Mouse (Mus musculus): ENCODE results near the gene Pus3. TPM values are rescaled to one million over a fixed set of nuclear protein-coding genes. Genes with fewer than 3 reads are reported as not detected.
A peak's percentile ranks its signal among the peaks of the same experiment; 100 is the strongest.

Gene Pus3
- total RNA-seq, 2 experiments from 2014 or later = 11.9 to 12.6 TPM

GRCm38 (mm10) chr9:35529796-35530195, 28.6 kb upstream of the Pus3 start:
- intact Hi-C loops (cut with DNase I) = no loop called here
- no peak overlapping the region for H3K4me3 ChIP-seq
- no peak overlapping the region for H3K27ac ChIP-seq
- DNase-seq (ENCODE audit: extremely low spot score in 1 of 2, low spot score in 2 of 2) = no peak
- no peak for TF ChIP-seq CTCF (IDR thresholded peaks at IDR 0.05)

GRCm38 (mm10) chr9:35533266-35533665, 25.1 kb upstream of the Pus3 start:
- no peak for TF ChIP-seq CTCF (IDR thresholded peaks at IDR 0.05)
- DNase-seq (ENCODE audit: extremely low spot score in 1 of 2, low spot score in 2 of 2) = no peak
- H3K4me3 ChIP-seq = no peak overlapping the region
- intact Hi-C loops (cut with DNase I) = no loop called here
- no peak overlapping the region for H3K27ac ChIP-seq

GRCm38 (mm10) chr9:35535110-35535509, 23.3 kb upstream of the Pus3 start:
- no peak overlapping the region for H3K4me3 ChIP-seq
- intact Hi-C loops (cut with DNase I) = loop anchor here (2.0 to 5.0 kb wide), 2 partner anchors 113 to 252 kb away; partner anchors contain the start of gene Cdon
- TF ChIP-seq CTCF (IDR thresholded peaks at IDR 0.05) = peak; percentile 93
- peak; percentile 44 to 60 for DNase-seq (ENCODE audit: extremely low spot score in 1 of 2, low spot score in 2 of 2)
- H3K27ac ChIP-seq = no peak overlapping the region

- DNase-seq (ENCODE audit: extremely low spot score in 1 of 2, low spot score in 2 of 2) = no peak
- intact Hi-C loops (cut with DNase I) = loop anchor here (2.0 to 5.0 kb wide), 2 partner anchors 114 to 253 kb away; partner anchors contain the start of gene Cdon
- TF ChIP-seq CTCF (IDR thresholded peaks at IDR 0.05) = no peak
- no peak overlapping the region for H3K27ac ChIP-seq
- no peak overlapping the region for H3K4me3 ChIP-seq
Observed at GRCm38 (mm10) chr9:35535876-35536275, 22.5 kb upstream of the Pus3 start.

- H3K4me3 ChIP-seq = no peak overlapping the region
- H3K27ac ChIP-seq = no peak overlapping the region
- intact Hi-C loops (cut with DNase I) = loop anchor here (5.0 kb wide), 1 partner anchor 117 kb away; the partner anchor contains the start of gene Cdon
- no peak for TF ChIP-seq CTCF (IDR thresholded peaks at IDR 0.05)
- DNase-seq (ENCODE audit: extremely low spot score in 1 of 2, low spot score in 2 of 2) = no peak
Observed at GRCm38 (mm10) chr9:35539001-35539750, 19.2 kb upstream of the Pus3 start.

- H3K27ac ChIP-seq = no peak overlapping the region
- H3K4me3 ChIP-seq = no peak overlapping the region
- no peak for DNase-seq (ENCODE audit: extremely low spot score in 1 of 2, low spot score in 2 of 2)
- no peak for TF ChIP-seq CTCF (IDR thresholded peaks at IDR 0.05)
- intact Hi-C loops (cut with DNase I) = loop anchor here (1.0 to 10.0 kb wide), 2 partner anchors 259 to 496 kb away; no protein-coding TSS in a partner anchor
Observed at GRCm38 (mm10) chr9:35541024-35541423, 17.4 kb upstream of the Pus3 start.

GRCm38 (mm10) chr9:35541488-35541887, 16.9 kb upstream of the Pus3 start:
- intact Hi-C loops (cut with DNase I) = loop anchor here (1.0 to 10.0 kb wide), 2 partner anchors 259 to 497 kb away; no protein-coding TSS in a partner anchor

GRCm38 (mm10) chr9:35541941-35542340, 16.5 kb upstream of the Pus3 start:
- H3K27ac ChIP-seq = no peak overlapping the region
- no peak for DNase-seq (ENCODE audit: extremely low spot score in 1 of 2, low spot score in 2 of 2)
- intact Hi-C loops (cut with DNase I) = loop anchor here (1.0 to 10.0 kb wide), 2 partner anchors 260 to 497 kb away; no protein-coding TSS in a partner anchor
- TF ChIP-seq CTCF (IDR thresholded peaks at IDR 0.05) = no peak
- no peak overlapping the region for H3K4me3 ChIP-seq

More at GRCm38 (mm10) chr9:35541488-35541887, 16.9 kb upstream of the Pus3 start:
- no peak overlapping the region for H3K4me3 ChIP-seq
- DNase-seq (ENCODE audit: extremely low spot score in 1 of 2, low spot score in 2 of 2) = peak; percentile 69 to 83
- no peak overlapping the region for H3K27ac ChIP-seq
- peak; percentile 82 for TF ChIP-seq CTCF (IDR thresholded peaks at IDR 0.05)

GRCm38 (mm10) chr9:35543099-35543860, 15.1 kb upstream of the Pus3 start:
- intact Hi-C loops (cut with DNase I) = loop anchor here (10.0 kb wide), 1 partner anchor 498 kb away; no protein-coding TSS in a partner anchor

GRCm38 (mm10) chr9:35544666-35545065, 13.7 kb upstream of the Pus3 start:
- no peak overlapping the region for H3K27ac ChIP-seq
- intact Hi-C loops (cut with DNase I) = loop anchor here (10.0 kb wide), 1 partner anchor 500 kb away; no protein-coding TSS in a partner anchor
- DNase-seq (ENCODE audit: extremely low spot score in 1 of 2, low spot score in 2 of 2) = no peak
- no peak for TF ChIP-seq CTCF (IDR thresholded peaks at IDR 0.05)
- H3K4me3 ChIP-seq = no peak overlapping the region

More at GRCm38 (mm10) chr9:35543099-35543860, 15.1 kb upstream of the Pus3 start:
- TF ChIP-seq CTCF (IDR thresholded peaks at IDR 0.05) = no peak
- Histone ChIP-seq H3K4me3 (no peak overlapping the region), H3K27ac (no peak overlapping the region)
- DNase-seq (ENCODE audit: extremely low spot score in 1 of 2, low spot score in 2 of 2) = no peak

GRCm38 (mm10) chr9:35545704-35546103, 12.7 kb upstream of the Pus3 start:
- TF ChIP-seq CTCF (IDR thresholded peaks at IDR 0.05) = peak; percentile 33
- Histone ChIP-seq H3K4me3 (no peak overlapping the region), H3K27ac (no peak overlapping the region)
- peak in 1 of 2 experiments; percentile 13 for DNase-seq (ENCODE audit: extremely low spot score in 1 of 2, low spot score in 2 of 2)
- intact Hi-C loops (cut with DNase I) = loop anchor here (10.0 kb wide), 1 partner anchor 501 kb away; no protein-coding TSS in a partner anchor
